Mouse (Mus musculus) hindbrain, embryonic 15.5 days (tissue): ENCODE data around the gene Gm37240. TPM values are rescaled to one million over a fixed set of nuclear protein-coding genes. Genes with fewer than 3 reads are reported as not detected.

Experiments
- ATAC-seq: fragments of 200-750 bp; cut with Nextera tagmentation; 2 replicates; pipeline ENCODE4 v1.8.0; 2017; ENCODE audit warnings: low read depth, moderate number of reproducible peaks, moderate TSS enrichment; ENCODE audit not compliant: low FRiP score
- H3K27ac ChIP-seq: fragments of 300-500 bp; sonication (generic); replicated peaks from 2 replicates; pipeline ENCODE4 v1.5.1; 2015; ENCODE audit warnings: mild to moderate bottlenecking, inconsistent platforms
- H3K27me3 ChIP-seq: fragments of 300-500 bp; sonication (generic); 2 replicates; pipeline ENCODE4 v1.6.1; 2015; ENCODE audit warnings: control low read depth, inconsistent platforms
- H3K36me3 ChIP-seq: fragments of 300-500 bp; sonication (generic); 2 replicates; pipeline ENCODE4 v1.6.1; 2015; ENCODE audit warnings: control low read depth, inconsistent platforms
- H3K4me1 ChIP-seq: fragments of 300-500 bp; sonication (generic); replicated peaks from 2 replicates; pipeline ENCODE4 v1.6.1; 2015; ENCODE audit warnings: control low read depth, inconsistent platforms
- H3K4me2 ChIP-seq: fragments of 300-500 bp; sonication (generic); 2 replicates; pipeline ENCODE4 v1.6.1; 2015; ENCODE audit warnings: moderate library complexity, mild to moderate bottlenecking, inconsistent platforms
- H3K4me3 ChIP-seq: fragments of 300-500 bp; sonication (generic); 2 replicates; pipeline ENCODE4 v1.5.1; 2015; ENCODE audit warnings: mild to moderate bottlenecking, inconsistent platforms
- H3K9ac ChIP-seq: fragments of 300-500 bp; sonication (generic); 2 replicates; pipeline ENCODE4 v1.6.1; 2015; ENCODE audit warnings: inconsistent platforms
- H3K9me3 ChIP-seq: fragments of 300-500 bp; sonication (generic); 2 replicates; pipeline ENCODE4 v1.6.1; 2016; ENCODE audit warnings: control low read depth, inconsistent platforms
- WGBS: fragments of 180-500 bp; shearing (Covaris S2); methylation state at CpG from one replicate; pipeline ENCODE4 v1.1.7; 2015; 5-methylcytosine and 5-hydroxymethylcytosine counted together
- polyA plus RNA-seq: library from polyadenylated mRNA; unstranded; fragments of >200 nt; fragmentation: Nextera tagmentation; extraction: Ambion mirVana; gene quantifications from 2 replicates; pipeline ENCODE4 v1.2.1, GENCODE M21; 2015

Gene Gm37240
- polyA plus RNA-seq, 1 experiment from 2014 or later: 0.87 TPM

GRCm38 (mm10) chr3:85186661-85187076, 700.6 kb downstream of the Gm37240 start:
- no peaks in the 10 kb centered on the region for H3K27me3 ChIP-seq
- ATAC-seq: peak; percentile 65
- 0 out of 2 replicates have a peak overlapping the region, but pooled peaks have one; percentile 26 for H3K9ac ChIP-seq
- no peaks in the 10 kb centered on the region for H3K9me3 ChIP-seq
- no peak overlapping the region for H3K27ac ChIP-seq
- no peaks in the 10 kb centered on the region for H3K36me3 ChIP-seq
- H3K4me1 ChIP-seq: peaks cover 36% of the 10 kb centered on the region
- H3K4me3 ChIP-seq: peak overlapping the region; percentile 14; the same call in 1 of the 2 replicates
- H3K4me2 ChIP-seq: peak overlapping the region; percentile 55
- 37% methylated on average over 19 of the region's 19 CpGs for WGBS

GRCm38 (mm10) chr3:85185827-85186226, 701.5 kb downstream of the Gm37240 start:
- 0 out of 2 replicates have a peak, but pooled peaks have one; percentile 36 for ATAC-seq
- 18% methylated on average over 12 of the region's 12 CpGs for WGBS

GRCm38 (mm10) chr3:85184916-85185315, 702.4 kb downstream of the Gm37240 start:
- H3K27ac ChIP-seq: no peak overlapping the region
- no peak overlapping the region for H3K4me2 ChIP-seq
- peaks cover 36% of the 10 kb centered on the region for H3K4me1 ChIP-seq
- 70% methylated on average over 11 of the region's 11 CpGs for WGBS
- H3K4me3 ChIP-seq: no peak overlapping the region
- H3K36me3 ChIP-seq: no peaks in the 10 kb centered on the region
- H3K9me3 ChIP-seq: 0 out of 2 replicates have a peak, but pooled peaks cover 2% of the 10 kb centered on the region
- no peak for ATAC-seq
- no peaks in the 10 kb centered on the region for H3K27me3 ChIP-seq
- no peak overlapping the region for H3K9ac ChIP-seq

More at GRCm38 (mm10) chr3:85185827-85186226, 701.5 kb downstream of the Gm37240 start:
- H3K9ac ChIP-seq: no peak overlapping the region
- H3K27ac ChIP-seq: no peak overlapping the region
- no peak overlapping the region for H3K4me3 ChIP-seq
- no peaks in the 10 kb centered on the region for H3K27me3 ChIP-seq
- no peak overlapping the region for H3K4me2 ChIP-seq
- H3K36me3 ChIP-seq: no peaks in the 10 kb centered on the region
- peaks cover 36% of the 10 kb centered on the region for H3K4me1 ChIP-seq
- H3K9me3 ChIP-seq: no peaks in the 10 kb centered on the region

- Histone ChIP-seq H3K4me3 (no peak overlapping the region), H3K36me3 (no peaks in the 10 kb centered on the region), H3K4me1 (peaks cover 36% of the 10 kb centered on the region), H3K27ac (no peak overlapping the region), H3K9me3 (0 out of 2 replicates have a peak, but pooled peaks cover 3% of the 10 kb centered on the region), H3K9ac (no peak overlapping the region), H3K27me3 (no peaks in the 10 kb centered on the region), H3K4me2 (no peak overlapping the region)
- ATAC-seq: no peak
- WGBS: 59% methylated on average over 6 of the region's 6 CpGs
These were observed 703.2 kb downstream of the Gm37240 start for GRCm38 (mm10) chr3:85184151-85184550.

GRCm38 (mm10) chr3:85176736-85177135, 710.6 kb downstream of the Gm37240 start:
- Histone ChIP-seq H3K4me2 (no peak overlapping the region), H3K9me3 (0 out of 2 replicates have a peak, but pooled peaks cover 3% of the 10 kb centered on the region), H3K4me3 (no peak overlapping the region), H3K27ac (no peak overlapping the region), H3K27me3 (no peaks in the 10 kb centered on the region), H3K9ac (no peak overlapping the region), H3K4me1 (peaks cover 4% of the 10 kb centered on the region; the same call in 1 of the 2 replicates), H3K36me3 (no peaks in the 10 kb centered on the region)
- ATAC-seq: no peak
- 85% methylated on average over 1 of the region's 1 CpGs for WGBS

GRCm38 (mm10) chr3:85174542-85175469, 712.5 kb downstream of the Gm37240 start:
- no peak; the same call in 1 of the 2 replicates for ATAC-seq
- peaks cover 4% of the 10 kb centered on the region; the same call in 1 of the 2 replicates for H3K4me1 ChIP-seq
- H3K9me3 ChIP-seq: no peaks in the 10 kb centered on the region
- WGBS: 58% methylated on average over 28 of the region's 28 CpGs
- no peaks in the 10 kb centered on the region for H3K36me3 ChIP-seq
- H3K9ac ChIP-seq: no peak overlapping the region
- H3K4me2 ChIP-seq: no peak overlapping the region
- no peaks in the 10 kb centered on the region for H3K27me3 ChIP-seq
- H3K27ac ChIP-seq: no peak overlapping the region
- H3K4me3 ChIP-seq: no peak overlapping the region

- WGBS: 82% methylated on average over 6 of the region's 6 CpGs
- H3K36me3 ChIP-seq: no peaks in the 10 kb centered on the region
- ATAC-seq: no peak
- no peaks in the 10 kb centered on the region for H3K9me3 ChIP-seq
- no peak overlapping the region for H3K4me2 ChIP-seq
- H3K27me3 ChIP-seq: no peaks in the 10 kb centered on the region
- no peak overlapping the region for H3K4me3 ChIP-seq
- H3K9ac ChIP-seq: no peak overlapping the region
- H3K27ac ChIP-seq: no peak overlapping the region
- peaks cover 4% of the 10 kb centered on the region; the same call in 1 of the 2 replicates for H3K4me1 ChIP-seq
These were observed 713.8 kb downstream of the Gm37240 start for GRCm38 (mm10) chr3:85173441-85174071.

GRCm38 (mm10) chr3:85172532-85172931, 714.8 kb downstream of the Gm37240 start:
- no peak for ATAC-seq
- Histone ChIP-seq H3K4me3 (no peak overlapping the region), H3K9ac (no peak overlapping the region), H3K4me1 (peaks cover 4% of the 10 kb centered on the region; the same call in 1 of the 2 replicates), H3K9me3 (no peaks in the 10 kb centered on the region), H3K27me3 (no peaks in the 10 kb centered on the region), H3K36me3 (no peaks in the 10 kb centered on the region), H3K4me2 (0 out of 2 replicates have a peak overlapping the region, but pooled peaks have one; percentile 1), H3K27ac (no peak overlapping the region)
- WGBS: 48% methylated on average over 11 of the region's 11 CpGs

GRCm38 (mm10) chr3:85172096-85172495, 715.2 kb downstream of the Gm37240 start:
- WGBS: 87% methylated on average over 12 of the region's 12 CpGs
- Histone ChIP-seq H3K4me2 (no peak overlapping the region), H3K4me3 (no peak overlapping the region), H3K9me3 (no peaks in the 10 kb centered on the region), H3K4me1 (peaks cover 4% of the 10 kb centered on the region; the same call in 1 of the 2 replicates), H3K27me3 (no peaks in the 10 kb centered on the region), H3K9ac (no peak overlapping the region), H3K36me3 (no peaks in the 10 kb centered on the region), H3K27ac (no peak overlapping the region)
- ATAC-seq: no peak

GRCm38 (mm10) chr3:85168816-85169215, 718.5 kb downstream of the Gm37240 start:
- Histone ChIP-seq H3K27me3 (no peaks in the 10 kb centered on the region), H3K36me3 (no peaks in the 10 kb centered on the region), H3K4me3 (no peak overlapping the region), H3K4me1 (no peaks in the 10 kb centered on the region; the same call in 1 of the 2 replicates), H3K27ac (no peak overlapping the region), H3K4me2 (no peak overlapping the region), H3K9me3 (no peaks in the 10 kb centered on the region), H3K9ac (no peak overlapping the region)
- 89% methylated on average over 2 of the region's 2 CpGs for WGBS
- ATAC-seq: no peak

GRCm38 (mm10) chr3:85164931-85165330, 722.4 kb downstream of the Gm37240 start:
- ATAC-seq: no peak
- H3K27me3 ChIP-seq: no peaks in the 10 kb centered on the region
- H3K36me3 ChIP-seq: no peaks in the 10 kb centered on the region
- H3K4me2 ChIP-seq: no peak overlapping the region
- no peak overlapping the region for H3K9ac ChIP-seq
- H3K27ac ChIP-seq: no peak overlapping the region
- H3K4me1 ChIP-seq: no peaks in the 10 kb centered on the region
- WGBS: 79% methylated on average over 1 of the region's 1 CpGs
- H3K4me3 ChIP-seq: no peak overlapping the region
- H3K9me3 ChIP-seq: no peaks in the 10 kb centered on the region

- H3K4me3 ChIP-seq: no peak overlapping the region
- ATAC-seq: no peak
- WGBS: 88% methylated on average over 5 of the region's 5 CpGs
These were observed 723.9 kb downstream of the Gm37240 start for GRCm38 (mm10) chr3:85163396-85163795.

More at GRCm38 (mm10) chr3:85163396-85163795, 723.9 kb downstream of the Gm37240 start:
- Histone ChIP-seq H3K4me1 (no peaks in the 10 kb centered on the region), H3K9me3 (no peaks in the 10 kb centered on the region), H3K4me2 (no peak overlapping the region), H3K9ac (no peak overlapping the region), H3K27me3 (no peaks in the 10 kb centered on the region), H3K36me3 (no peaks in the 10 kb centered on the region), H3K27ac (no peak overlapping the region)
